Mouse (Mus musculus): Measurements from ENCODE around the gene Sdc1.

DNA sequence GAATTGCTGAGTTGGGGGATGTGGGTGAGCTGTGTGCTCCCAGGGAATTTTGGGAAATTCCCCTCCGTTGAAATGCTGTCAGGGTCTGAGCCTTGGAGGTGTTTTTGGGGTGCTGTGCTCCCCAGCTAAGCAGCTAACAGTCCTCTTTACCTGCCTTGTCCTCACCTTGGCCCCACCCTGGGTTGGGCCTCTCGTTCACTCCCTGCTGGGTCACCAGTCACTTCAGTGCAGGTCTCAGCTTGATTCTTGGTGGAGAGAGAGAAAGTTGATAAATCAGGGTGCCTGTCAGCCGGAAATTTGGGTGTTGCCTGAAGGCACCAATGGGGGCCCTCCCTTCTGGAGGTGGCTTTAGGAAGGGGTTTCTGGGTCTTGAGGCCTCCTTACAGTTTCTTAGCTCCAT, 11.4 kb downstream of the Sdc1 start:
- TF ChIP-seq CTCF (conservative IDR thresholded peaks at IDR 0.05; ENCODE audit: insufficient read depth, insufficient read length, low read depth, low read length) (no peak), POLR2A (IDR thresholded peaks at IDR 0.05; ENCODE audit: low read depth, low read length) (no peak)

Data from kidney, adult 2 months (tissue).